Mouse (Mus musculus) heart, embryonic 10.5 days (tissue): ENCODE measurements at regions not wholly inside any gene's neighbourhood (a gene's known extent, or its start where the extent isn't known, plus 50 kb on each side); places are given as distances from the start of the nearest gene placed in this dataset.

Experiments used
- DNase-seq: peaks from one replicate; pipeline ENCODE4 v3.0.0-alpha.2; 2017; ENCODE audit warnings: low spot score
- H3K27ac ChIP-seq: fragments of 300-500 bp; sonication (generic); 2 replicates; pipeline ENCODE4 v1.5.1; 2016; ENCODE audit warnings: mild to moderate bottlenecking
- H3K27me3 ChIP-seq: fragments of 300-500 bp; sonication (generic); 2 replicates; pipeline ENCODE4 v1.6.1; 2016; ENCODE audit warnings: mild to moderate bottlenecking; ENCODE audit not compliant: poor library complexity, insufficient read depth, severe bottlenecking
- H3K36me3 ChIP-seq: fragments of 300-500 bp; sonication (generic); 2 replicates; pipeline ENCODE4 v1.6.1; 2016; ENCODE audit warnings: mild to moderate bottlenecking, moderate library complexity
- H3K4me1 ChIP-seq: fragments of 300-500 bp; sonication (generic); 2 replicates; pipeline ENCODE4 v1.6.1; 2016; ENCODE audit warnings: mild to moderate bottlenecking
- H3K4me3 ChIP-seq: fragments of 300-500 bp; sonication (generic); 2 replicates; pipeline ENCODE4 v1.5.1; 2016; ENCODE audit warnings: mild to moderate bottlenecking, moderate library complexity
- H3K9me3 ChIP-seq: fragments of 300-500 bp; sonication (generic); 2 replicates; pipeline ENCODE4 v1.6.1; 2016; ENCODE audit warnings: mild to moderate bottlenecking, moderate library complexity
- WGBS: fragments of 180-500 bp; shearing (Covaris S2); methylation state at CpG from one replicate; pipeline ENCODE4 v1.1.7; 2016; 5-methylcytosine and 5-hydroxymethylcytosine counted together

GRCm38 (mm10) chr12:32469863-32470262 is 91.4 kb downstream of the Ccdc71l start:
- DNase-seq = no peak
- Histone ChIP-seq H3K4me3 (no peak overlapping the region), H3K36me3 (no peaks in the 10 kb centered on the region), H3K27ac (no peak overlapping the region), H3K27me3 (no peaks in the 10 kb centered on the region), H3K4me1 (no peaks in the 10 kb centered on the region), H3K9me3 (no peaks in the 10 kb centered on the region)
- 77% methylated on average over 4 of the region's 4 CpGs for WGBS

GRCm38 (mm10) chr12:32479451-32479850 is 100.9 kb downstream of the Ccdc71l start:
- no peaks in the 10 kb centered on the region for H3K27me3 ChIP-seq
- 77% methylated on average over 3 of the region's 3 CpGs for WGBS

GRCm38 (mm10) chr12:32480268-32480667 is 101.8 kb downstream of the Ccdc71l start:
- Histone ChIP-seq H3K4me3 (no peak overlapping the region), H3K9me3 (no peaks in the 10 kb centered on the region), H3K27me3 (no peaks in the 10 kb centered on the region), H3K4me1 (no peaks in the 10 kb centered on the region), H3K27ac (no peak overlapping the region), H3K36me3 (no peaks in the 10 kb centered on the region)
- DNase-seq = no peak
- 70% methylated on average over 5 of the region's 5 CpGs for WGBS

More at GRCm38 (mm10) chr12:32479451-32479850, 100.9 kb downstream of the Ccdc71l start:
- Histone ChIP-seq H3K9me3 (no peaks in the 10 kb centered on the region), H3K4me3 (no peak overlapping the region), H3K4me1 (no peaks in the 10 kb centered on the region), H3K27ac (no peak overlapping the region), H3K36me3 (no peaks in the 10 kb centered on the region)
- DNase-seq = no peak

GRCm38 (mm10) chr12:32481051-32481450 is 102.5 kb downstream of the Ccdc71l start:
- H3K9me3 ChIP-seq = no peaks in the 10 kb centered on the region
- no peaks in the 10 kb centered on the region for H3K36me3 ChIP-seq
- H3K4me3 ChIP-seq = no peak overlapping the region
- H3K27me3 ChIP-seq = no peaks in the 10 kb centered on the region
- 86% methylated on average over 5 of the region's 5 CpGs for WGBS
- no peak for DNase-seq
- H3K27ac ChIP-seq = no peak overlapping the region
- H3K4me1 ChIP-seq = no peaks in the 10 kb centered on the region

- H3K27me3 ChIP-seq = no peaks in the 10 kb centered on the region
- H3K9me3 ChIP-seq = no peaks in the 10 kb centered on the region
- no peak overlapping the region for H3K4me3 ChIP-seq
- no peak overlapping the region for H3K27ac ChIP-seq
- no peaks in the 10 kb centered on the region for H3K4me1 ChIP-seq
- WGBS = 71% methylated on average over 1 of the region's 1 CpGs
- H3K36me3 ChIP-seq = no peaks in the 10 kb centered on the region
- DNase-seq = no peak
Measured at GRCm38 (mm10) chr12:32482343-32482742, 103.8 kb downstream of the Ccdc71l start.

GRCm38 (mm10) chr12:32482777-32483176 is 104.3 kb downstream of the Ccdc71l start:
- Histone ChIP-seq H3K4me1 (no peaks in the 10 kb centered on the region), H3K36me3 (no peaks in the 10 kb centered on the region), H3K27ac (no peak overlapping the region), H3K9me3 (no peaks in the 10 kb centered on the region), H3K27me3 (no peaks in the 10 kb centered on the region), H3K4me3 (no peak overlapping the region)
- no peak for DNase-seq

GRCm38 (mm10) chr12:32486246-32486645 is 107.7 kb downstream of the Ccdc71l start:
- no peak for DNase-seq
- Histone ChIP-seq H3K9me3 (no peaks in the 10 kb centered on the region), H3K4me1 (no peaks in the 10 kb centered on the region), H3K27ac (no peak overlapping the region), H3K36me3 (no peaks in the 10 kb centered on the region), H3K4me3 (no peak overlapping the region), H3K27me3 (no peaks in the 10 kb centered on the region)
- WGBS = 55% methylated on average over 4 of the region's 4 CpGs

GRCm38 (mm10) chr12:32486729-32487128 is 108.2 kb downstream of the Ccdc71l start:
- Histone ChIP-seq H3K9me3 (no peaks in the 10 kb centered on the region), H3K27ac (no peak overlapping the region), H3K36me3 (no peaks in the 10 kb centered on the region), H3K4me3 (no peak overlapping the region), H3K27me3 (no peaks in the 10 kb centered on the region), H3K4me1 (no peaks in the 10 kb centered on the region)
- 15% methylated on average over 2 of the region's 2 CpGs for WGBS
- no peak for DNase-seq

- no peak overlapping the region for H3K4me3 ChIP-seq
- WGBS = 54% methylated on average over 3 of the region's 3 CpGs
- H3K27ac ChIP-seq = peak overlapping the region; percentile 52; the same call in 1 of the 2 replicates
- no peak for DNase-seq
- H3K4me1 ChIP-seq = no peaks in the 10 kb centered on the region
- H3K9me3 ChIP-seq = no peaks in the 10 kb centered on the region
- H3K36me3 ChIP-seq = no peaks in the 10 kb centered on the region
- no peaks in the 10 kb centered on the region for H3K27me3 ChIP-seq
Measured at GRCm38 (mm10) chr12:32487883-32488577, 109.5 kb downstream of the Ccdc71l start.

- Histone ChIP-seq H3K4me3 (no peak overlapping the region), H3K36me3 (no peaks in the 10 kb centered on the region), H3K27me3 (no peaks in the 10 kb centered on the region), H3K4me1 (no peaks in the 10 kb centered on the region), H3K9me3 (no peaks in the 10 kb centered on the region), H3K27ac (peak overlapping the region; percentile 52; the same call in 1 of the 2 replicates)
- no peak for DNase-seq
- WGBS = 38% methylated on average over 1 of the region's 1 CpGs
Measured at GRCm38 (mm10) chr12:32488578-32488892, 110.0 kb downstream of the Ccdc71l start.

GRCm38 (mm10) chr12:32489415-32490139 is 111.1 kb downstream of the Ccdc71l start:
- Histone ChIP-seq H3K4me3 (no peak overlapping the region), H3K9me3 (no peaks in the 10 kb centered on the region), H3K27me3 (no peaks in the 10 kb centered on the region), H3K36me3 (no peaks in the 10 kb centered on the region), H3K27ac (no peak overlapping the region), H3K4me1 (no peaks in the 10 kb centered on the region)
- DNase-seq = no peak

- no peaks in the 10 kb centered on the region for H3K9me3 ChIP-seq
- WGBS = 63% methylated on average over 3 of the region's 3 CpGs
- no peaks in the 10 kb centered on the region for H3K36me3 ChIP-seq
- no peak for DNase-seq
- H3K4me3 ChIP-seq = no peak overlapping the region
- no peak overlapping the region for H3K27ac ChIP-seq
- H3K4me1 ChIP-seq = no peaks in the 10 kb centered on the region
- H3K27me3 ChIP-seq = no peaks in the 10 kb centered on the region
Measured at GRCm38 (mm10) chr12:32504196-32504595, 125.7 kb downstream of the Ccdc71l start.

- Histone ChIP-seq H3K4me3 (no peak overlapping the region), H3K4me1 (no peaks in the 10 kb centered on the region), H3K27ac (no peak overlapping the region), H3K27me3 (no peaks in the 10 kb centered on the region), H3K36me3 (no peaks in the 10 kb centered on the region), H3K9me3 (no peaks in the 10 kb centered on the region)
- 70% methylated on average over 1 of the region's 1 CpGs for WGBS
- no peak for DNase-seq
Measured at GRCm38 (mm10) chr12:32508671-32509070, 130.2 kb downstream of the Ccdc71l start.

GRCm38 (mm10) chr12:32525586-32525985 is 147.1 kb downstream of the Ccdc71l start:
- Histone ChIP-seq H3K4me3 (no peak overlapping the region), H3K36me3 (no peaks in the 10 kb centered on the region), H3K27ac (no peak overlapping the region), H3K9me3 (no peaks in the 10 kb centered on the region), H3K27me3 (no peaks in the 10 kb centered on the region), H3K4me1 (no peaks in the 10 kb centered on the region)
- WGBS = 70% methylated on average over 1 of the region's 1 CpGs
- no peak for DNase-seq
